Mouse (Mus musculus): Measurements from ENCODE around the gene Mxi1.

Gene Mxi1

DNA sequence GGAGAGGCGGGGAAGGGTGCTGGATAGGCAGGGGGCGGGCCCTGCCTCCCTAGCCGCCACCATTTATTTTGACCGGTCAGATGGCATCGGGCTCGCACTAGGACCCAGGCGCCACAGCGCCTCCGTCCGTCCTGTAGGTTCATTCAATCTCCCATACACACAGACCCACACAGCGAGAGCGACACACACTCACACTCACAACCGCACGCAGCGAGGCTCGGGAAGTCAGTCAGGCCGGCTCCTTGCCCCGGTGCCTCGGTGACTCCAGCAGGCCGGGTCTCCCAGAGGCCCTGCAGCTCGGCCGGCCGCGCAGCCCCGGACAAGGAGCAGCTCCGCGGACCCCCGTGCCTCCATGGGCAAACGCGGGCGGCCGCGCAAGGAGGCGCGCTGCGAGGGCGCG lies at the start of gene Mxi1:
Mxi1 (plus strand) TSS at position 171 of the 400 bp plus-strand sequence.
- DNase-seq = no peak

DNA sequence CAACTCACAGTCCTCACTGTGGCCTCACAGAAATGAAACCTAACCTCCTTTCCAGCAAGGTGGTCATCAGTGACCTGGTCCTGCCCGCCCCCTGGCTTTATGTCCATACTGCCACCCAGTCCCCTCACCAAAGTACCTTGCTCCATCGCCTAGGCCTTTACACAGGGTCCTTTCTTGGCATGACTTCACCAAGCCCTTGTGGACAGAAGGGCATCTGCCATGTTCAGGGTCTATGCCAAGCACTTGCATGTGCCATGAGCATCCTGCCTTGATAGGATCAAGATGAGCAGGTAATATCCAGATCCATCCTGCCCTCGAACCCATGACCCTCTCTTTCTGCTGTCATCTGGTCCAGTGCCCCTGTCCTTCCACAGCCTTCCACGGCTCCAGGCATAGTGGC lies 49.5 kb upstream of the Mxi1 start:
- DNase-seq = no peak

DNA sequence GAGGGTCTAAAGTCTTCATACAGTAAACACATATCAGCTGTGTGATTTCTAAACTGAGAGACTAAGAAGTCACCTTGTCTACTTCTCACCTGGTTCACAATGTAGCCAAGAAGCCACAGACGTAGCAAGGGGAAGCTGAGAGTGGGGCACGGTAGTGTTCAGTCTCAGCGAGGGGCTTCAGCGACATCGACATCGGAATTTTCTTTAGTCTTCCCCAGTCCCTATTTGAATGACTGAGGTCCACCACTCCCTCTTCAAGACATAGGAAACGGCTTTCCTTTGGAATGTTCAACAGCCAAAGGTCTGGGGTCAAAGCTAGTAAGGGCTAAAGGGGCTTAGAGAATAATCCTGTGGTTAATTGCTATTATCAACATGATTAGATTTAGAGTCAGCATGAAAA lies 48.3 kb upstream of the Mxi1 start:
- DNase-seq = no peak

DNA sequence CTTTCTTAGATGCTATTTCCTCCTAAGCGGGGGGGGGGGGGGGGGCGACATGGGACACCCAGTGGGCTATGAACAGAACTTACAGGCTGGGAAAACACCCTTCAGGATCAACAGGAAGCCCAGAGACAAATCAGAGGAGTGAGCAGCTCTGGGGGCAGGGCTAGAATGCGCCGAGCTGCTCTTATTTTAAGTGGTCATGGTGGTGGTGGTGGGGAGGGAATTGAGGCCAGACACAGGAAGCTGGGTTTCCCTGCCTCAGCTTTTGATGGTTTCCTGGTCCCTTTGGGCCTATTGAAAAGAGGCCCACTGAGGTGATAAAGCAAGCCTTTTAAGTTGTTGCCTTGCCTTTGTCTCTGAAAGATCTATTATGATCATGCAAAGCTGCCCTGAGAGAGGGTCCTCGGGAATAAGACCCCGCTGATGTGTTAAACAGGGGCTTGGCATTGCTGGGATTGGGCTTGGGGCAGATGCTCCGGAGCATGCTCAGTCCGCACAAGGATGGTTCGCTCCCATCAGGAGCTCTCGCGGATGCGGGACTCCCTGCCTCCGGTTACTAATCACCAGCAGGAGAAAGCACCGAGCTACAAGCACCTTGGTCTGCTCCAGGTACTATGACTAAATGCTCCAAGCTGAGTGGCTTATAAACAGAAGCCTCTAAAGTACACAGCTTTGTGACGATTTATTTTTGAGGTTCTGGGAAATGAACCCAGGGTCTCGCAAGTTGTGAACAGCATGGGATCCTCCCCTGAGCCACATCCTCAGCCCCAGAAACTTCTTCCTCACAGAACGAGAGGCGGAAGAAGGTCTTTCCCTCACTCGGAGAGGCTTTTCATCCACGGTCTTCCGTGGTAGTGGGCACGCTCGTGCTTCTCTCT lies 46.2 kb upstream of the Mxi1 start:
- DNase-seq = peak; percentile 14

DNA sequence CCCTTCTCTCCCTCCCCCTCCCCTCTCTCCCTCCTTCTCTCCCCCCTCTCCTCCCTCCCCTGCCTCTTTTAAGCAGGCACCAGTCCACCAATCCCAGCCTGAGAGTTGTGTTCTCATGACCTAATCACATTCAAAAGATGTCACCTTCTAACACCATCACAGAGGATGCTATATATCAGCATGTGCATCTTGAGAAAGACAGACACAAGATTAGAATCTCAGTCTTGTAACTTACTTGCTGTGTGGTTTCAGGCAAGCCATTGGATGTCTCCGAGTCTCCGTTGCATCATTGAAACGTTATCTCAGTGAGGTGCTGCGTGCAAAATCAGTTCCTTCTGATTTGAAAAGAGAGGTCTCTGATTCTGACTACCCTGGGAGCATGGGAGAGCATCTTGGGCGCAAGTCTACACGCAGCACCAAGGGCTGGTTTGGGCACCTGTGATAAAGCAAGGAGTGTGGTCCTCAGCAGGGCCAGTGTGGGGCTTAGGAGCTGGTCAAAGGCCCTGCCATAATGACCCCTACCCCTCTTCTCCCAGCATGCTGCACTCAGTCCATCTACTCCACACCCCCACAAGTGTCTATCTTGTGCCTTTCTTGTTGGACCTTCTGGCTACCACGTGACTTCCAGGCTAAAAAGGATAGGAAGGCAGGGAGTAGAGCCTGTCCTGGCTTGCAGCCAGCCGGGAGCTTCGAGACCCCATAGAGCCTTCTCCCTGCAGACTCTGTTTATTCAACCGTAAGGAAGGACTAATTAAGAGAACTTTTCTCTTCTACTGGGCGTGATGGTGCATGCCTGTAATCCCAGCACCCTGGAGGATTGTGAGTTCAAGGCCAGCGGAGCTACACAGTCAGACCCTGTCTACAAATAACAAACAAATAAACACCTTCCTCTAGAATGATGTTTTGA lies 45.2 kb upstream of the Mxi1 start:
- no peak for DNase-seq

DNA sequence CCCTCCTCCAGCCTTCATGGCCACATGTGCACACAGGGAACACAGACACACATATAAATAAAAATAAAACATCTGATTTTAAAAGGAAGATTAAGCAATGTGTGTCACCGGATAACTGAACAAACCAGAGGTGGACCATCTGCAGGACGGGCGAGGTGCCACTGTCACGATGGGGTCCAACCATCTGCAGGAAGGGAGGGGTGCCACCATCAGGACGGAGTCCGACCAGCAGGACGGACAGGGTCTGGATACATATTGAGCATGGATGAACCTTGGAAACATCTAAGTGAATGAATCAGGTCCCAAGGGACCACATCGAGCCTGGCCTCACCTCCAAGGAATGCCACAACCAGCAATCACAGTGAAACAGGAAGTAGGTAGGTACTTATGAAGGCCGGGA lies 43.0 kb upstream of the Mxi1 start:
- DNase-seq = no peak

DNA sequence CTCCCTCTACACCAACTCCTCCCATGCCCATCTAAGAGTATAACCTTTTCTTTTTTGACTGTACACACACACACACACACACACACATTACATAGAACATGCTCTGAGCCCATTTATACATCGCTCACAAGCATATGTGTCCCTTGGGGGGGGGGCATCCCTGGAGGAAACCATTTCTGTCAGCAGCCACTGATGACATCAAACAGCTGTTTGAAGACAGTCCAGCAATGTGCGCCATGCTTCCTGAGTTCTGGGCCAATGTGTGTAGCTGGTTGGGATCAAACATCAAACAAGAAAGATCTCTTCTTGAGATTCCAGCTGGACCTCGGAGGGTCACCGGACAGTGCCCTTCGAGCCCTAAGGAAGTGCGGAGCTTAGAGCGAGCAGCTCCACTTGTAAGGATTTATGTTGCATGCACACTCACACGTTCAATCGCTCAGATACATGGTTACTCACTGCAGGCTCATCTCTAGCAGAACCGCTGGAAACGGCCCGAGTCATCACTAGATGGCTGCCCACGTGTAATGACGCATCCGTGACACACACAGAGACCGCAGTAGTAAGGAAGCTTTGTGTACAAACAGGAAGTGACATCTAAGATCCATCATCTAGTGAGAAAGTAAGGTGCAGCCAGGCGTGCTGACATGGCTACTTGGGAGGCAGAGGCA lies 37.1 kb upstream of the Mxi1 start:
- no peak for DNase-seq

DNA sequence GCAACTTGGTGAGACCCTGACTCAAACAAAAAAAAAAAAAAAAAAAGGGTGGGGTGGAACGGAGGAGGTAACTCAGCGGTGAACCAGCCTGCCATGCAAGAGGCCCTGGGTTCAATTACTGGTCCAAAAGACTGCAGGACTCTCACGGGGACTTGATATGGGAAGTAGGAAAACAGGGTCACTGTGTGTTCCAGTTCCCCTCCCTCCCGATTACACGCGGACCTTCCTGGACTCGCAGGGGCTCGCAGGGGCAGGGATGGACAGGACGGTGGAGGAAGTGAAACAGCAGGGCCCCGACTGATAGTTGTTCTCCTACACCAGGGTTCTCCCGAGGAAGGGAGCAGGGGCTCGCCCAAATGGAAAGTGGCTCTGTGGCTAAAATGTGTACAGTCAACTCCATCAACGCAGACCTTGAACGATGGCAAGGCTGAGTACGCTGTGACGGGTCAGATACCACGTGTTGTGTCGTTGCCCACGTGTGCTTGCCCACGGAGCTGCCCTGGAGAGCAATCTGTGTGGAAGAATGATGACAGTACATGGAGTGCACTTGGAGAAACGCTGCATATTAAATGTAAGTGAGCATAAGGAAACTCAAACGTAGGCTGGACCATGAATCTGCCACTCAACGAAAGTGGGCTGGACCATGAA lies 36.4 kb upstream of the Mxi1 start:
- DNase-seq = no peak

DNA sequence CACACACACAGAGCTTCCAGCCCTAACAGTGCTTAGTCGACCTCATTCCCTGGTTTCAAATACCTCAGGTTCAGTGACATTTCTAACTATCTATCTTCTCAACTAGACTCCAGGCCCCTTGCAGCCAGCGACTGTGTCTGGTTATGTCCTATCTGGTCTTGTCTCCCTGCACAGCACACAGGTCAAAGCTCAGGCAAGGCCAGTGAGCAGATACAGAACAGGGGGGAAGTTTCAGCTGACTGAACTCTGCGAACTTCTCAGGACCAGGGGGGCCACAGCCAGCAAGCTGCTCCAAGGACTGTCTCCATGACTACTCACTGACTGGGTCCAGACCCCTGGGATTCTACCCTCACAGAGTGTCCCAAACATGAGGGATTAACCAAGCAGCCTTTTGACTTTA lies 35.1 kb upstream of the Mxi1 start:
- DNase-seq = no peak

DNA sequence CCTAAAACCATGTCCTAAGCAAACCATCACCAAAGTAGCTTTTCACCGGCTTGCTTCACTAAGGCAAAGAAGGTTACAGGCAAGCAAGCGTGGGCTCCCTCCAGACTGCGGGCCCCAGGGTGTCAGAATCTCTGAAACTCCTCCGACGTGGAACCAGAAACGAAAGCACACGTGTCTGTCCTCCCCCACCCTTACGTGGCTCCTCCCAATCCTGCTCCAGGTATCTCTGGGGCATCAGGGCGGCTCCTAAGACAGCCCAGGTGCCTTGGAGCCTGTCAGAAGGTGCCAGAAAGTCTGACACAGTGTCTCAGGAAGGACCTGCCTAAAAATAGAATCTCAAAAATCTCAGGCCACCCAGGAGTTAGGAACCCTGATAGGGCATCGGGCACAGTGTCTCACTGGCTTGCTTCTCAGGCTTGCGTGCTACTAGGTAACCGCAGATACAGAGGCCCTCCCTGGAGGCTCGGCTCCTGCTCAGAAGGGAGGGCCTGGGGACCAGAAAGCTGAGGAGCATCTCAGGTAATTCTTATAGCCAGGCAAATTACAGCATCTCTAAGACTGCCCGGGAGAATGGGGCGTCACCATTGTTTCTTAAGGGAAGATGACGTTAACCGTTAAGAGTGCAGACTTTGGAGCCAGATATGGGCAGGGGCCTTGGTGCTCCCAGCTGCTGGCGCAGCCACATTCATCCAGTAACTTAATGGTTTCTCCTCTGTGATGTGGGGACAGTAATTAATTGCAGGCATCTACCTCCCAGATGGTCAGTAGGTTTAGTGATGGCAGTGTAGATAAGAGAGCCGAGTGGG lies 33.2 kb upstream of the Mxi1 start:
- DNase-seq = no peak

DNA sequence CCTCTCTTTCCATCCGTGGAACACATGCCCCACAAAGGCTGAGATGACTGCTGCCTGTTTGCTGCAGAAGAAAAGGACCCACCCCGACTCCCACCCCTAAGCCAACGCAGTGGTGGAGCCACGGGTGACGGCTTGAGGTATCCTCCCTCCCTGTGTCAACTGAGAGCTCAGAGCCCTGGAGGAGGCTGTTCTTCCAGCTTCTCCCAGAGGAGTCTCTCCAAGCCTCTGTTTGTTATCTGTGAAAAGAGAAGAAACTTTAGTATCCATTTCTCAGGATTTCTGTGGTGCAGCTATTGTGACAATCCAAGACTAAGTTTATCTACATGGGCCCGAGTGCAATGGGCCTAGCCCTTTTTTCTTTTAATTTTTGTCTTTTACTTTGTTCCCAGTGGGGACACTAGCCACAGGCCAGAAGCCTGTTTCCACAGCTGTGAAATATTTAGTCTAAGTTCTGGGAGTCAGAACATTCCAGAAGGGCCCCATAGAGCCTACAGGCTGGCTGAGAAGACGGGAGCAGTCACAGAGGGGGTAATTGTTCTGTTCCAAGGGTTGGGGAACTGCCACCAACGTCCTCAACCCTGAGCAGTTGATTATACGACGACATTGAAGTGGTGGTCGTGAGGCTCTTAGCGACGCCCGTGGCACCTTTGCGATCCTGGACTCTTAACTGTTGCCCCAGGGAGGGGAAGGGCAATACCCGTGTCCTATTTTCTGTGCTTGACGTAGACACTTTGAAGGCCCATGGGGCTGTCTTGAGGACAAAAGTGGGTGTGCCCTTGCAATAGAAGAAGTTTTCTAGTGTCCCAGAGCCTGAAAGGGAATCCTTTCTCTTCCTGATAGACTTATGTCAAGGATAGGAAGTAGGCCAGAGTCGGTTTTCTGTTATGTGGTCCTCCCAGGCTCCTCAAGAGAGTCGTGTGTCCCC lies 31.6 kb upstream of the Mxi1 start:
- DNase-seq = no peak

DNA sequence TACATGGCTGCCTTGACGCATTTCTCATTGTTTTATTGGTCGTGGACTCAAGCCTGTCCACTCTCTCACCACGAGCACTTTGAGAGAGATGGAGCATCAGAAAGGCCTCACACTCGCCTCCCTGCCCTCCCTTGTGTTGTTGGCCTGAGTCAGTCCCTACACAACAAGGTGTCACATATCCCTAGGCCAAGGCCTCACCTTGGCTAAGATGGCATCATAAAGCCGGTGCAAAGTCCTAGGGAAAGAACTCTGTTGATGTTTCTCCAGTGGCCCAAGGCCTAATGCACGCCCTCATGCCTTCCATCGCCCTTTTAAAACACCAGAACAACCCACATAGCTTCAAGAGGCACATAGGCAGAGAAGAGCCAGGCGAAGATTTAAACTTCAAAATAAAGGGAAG lies 30.1 kb upstream of the Mxi1 start:
- no peak for DNase-seq

DNA sequence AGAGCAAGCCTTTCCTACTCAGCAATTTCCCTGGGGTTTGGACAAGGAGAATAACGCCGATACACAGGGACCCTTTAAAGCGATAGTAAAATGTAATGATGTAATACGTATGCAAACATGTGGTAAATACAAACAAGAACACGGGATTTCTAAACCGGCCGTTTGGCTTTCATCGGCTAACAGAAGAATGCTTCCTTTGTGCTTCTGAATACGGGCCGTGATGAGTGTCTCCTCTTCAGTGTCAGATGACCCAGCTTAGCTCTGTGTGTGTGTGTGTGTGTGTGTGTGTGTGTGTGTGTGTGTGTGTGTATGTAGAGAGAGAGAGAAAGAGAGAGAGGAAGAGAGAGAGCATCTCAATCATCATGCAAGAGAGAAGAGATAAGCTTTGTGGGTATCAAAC lies 27.7 kb upstream of the Mxi1 start:
- DNase-seq = no peak

DNA sequence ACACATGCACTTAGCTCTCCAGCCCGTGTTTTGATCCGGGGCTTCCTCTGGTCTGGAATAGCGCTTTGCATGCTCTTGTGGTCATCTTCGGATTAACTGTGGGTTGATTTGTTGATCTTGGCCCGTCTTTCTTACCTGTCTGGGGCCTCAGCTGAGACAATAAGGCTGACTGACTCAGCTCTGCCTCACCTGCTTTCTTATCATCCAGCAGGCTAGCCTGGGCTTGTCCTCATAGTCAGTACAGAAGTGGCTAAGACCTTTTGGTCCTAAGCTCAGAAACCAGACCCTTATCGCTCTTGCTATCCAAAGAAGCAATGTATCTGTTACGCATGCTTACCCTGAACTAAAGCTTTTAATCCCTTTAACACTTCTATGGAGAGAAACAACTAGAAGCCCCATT lies 26.6 kb upstream of the Mxi1 start:
- no peak for DNase-seq

DNA sequence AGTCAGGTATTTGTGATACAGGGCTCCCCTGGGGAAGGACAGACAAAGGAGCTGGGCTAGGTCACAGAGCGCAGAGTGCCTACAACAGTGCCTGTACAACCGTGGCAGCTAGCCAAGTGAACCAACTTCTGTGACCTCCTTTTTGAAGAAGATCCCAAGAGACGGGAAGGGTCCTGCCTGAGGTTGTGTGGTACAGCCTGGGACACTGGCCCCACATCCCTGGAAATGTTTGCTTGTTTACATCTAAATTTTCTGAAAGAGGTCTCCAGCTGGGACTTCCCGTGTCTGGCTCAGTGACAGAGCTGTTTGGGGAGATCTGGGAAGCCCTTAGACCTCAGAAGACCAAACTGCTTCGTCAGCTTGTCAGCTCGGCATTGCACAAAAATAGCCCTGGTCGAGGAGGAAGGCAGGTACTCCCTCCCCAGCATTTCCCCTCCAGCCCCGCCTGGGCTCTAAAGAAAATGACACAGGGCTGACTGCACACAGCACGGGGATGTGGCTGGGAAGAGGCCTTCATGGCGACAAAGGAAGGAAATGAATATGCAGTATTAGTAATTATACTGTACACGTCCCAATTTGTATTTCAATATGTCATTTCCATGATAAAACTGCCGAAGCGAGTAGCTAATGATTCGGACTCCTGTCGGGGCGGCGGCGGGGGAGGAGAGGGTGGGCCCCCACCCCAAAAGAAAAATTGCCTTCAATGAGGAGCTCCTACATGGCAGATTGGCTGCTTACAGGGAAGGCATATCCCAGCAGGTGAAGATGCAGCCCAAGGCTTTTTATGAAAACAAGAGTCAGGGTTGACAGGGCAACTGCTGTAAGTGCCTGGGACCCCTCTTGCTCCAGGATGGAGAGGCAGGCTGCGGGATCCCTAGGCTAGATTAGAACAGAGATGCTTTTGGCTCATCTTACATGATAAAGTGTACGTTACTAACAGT lies 25.8 kb upstream of the Mxi1 start:
- DNase-seq = no peak

DNA sequence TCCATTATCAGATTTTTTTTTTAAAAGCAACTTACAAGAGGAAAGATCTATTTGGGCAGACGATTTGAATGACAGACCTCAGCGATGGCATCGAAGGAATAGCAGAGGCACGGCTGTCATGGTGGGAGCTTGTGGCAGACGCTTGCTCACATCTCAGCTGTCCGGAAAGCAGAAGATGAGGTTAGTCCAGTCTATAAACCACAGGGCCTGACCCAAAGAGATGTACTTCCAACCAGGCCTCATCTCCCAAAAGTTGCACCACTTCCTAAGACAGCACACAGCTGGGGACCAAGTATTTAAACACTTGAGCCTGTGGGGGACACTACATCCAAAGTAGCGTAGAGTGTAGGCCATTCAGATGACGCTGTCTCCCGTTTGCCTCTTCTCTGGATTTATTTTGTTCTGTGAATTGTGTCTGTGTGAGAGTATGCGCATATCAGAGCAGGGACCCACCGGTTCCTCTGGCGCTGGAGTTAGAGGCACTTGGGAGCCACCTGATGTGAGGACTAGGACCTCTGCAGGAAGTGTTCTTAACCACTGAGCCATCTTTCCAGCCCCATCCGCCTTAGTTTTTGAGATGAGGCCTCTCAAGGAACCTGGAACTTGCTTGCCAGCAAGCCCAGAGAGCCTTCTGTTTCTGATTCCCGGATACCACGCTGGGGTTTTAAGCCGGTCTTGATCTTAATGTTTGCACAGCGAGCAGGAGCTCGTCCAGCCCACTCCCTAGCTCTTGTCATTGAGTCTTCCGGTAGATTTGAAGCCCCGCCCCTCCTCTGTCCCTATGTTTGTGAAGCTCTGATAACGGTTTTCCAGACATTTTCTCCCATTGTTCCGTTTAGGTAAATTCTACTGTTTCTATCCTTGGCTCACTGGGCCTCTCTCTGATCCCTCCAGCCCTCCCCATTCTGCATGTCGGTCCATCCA lies 13.7 kb upstream of the Mxi1 start:
- no peak for DNase-seq

DNA sequence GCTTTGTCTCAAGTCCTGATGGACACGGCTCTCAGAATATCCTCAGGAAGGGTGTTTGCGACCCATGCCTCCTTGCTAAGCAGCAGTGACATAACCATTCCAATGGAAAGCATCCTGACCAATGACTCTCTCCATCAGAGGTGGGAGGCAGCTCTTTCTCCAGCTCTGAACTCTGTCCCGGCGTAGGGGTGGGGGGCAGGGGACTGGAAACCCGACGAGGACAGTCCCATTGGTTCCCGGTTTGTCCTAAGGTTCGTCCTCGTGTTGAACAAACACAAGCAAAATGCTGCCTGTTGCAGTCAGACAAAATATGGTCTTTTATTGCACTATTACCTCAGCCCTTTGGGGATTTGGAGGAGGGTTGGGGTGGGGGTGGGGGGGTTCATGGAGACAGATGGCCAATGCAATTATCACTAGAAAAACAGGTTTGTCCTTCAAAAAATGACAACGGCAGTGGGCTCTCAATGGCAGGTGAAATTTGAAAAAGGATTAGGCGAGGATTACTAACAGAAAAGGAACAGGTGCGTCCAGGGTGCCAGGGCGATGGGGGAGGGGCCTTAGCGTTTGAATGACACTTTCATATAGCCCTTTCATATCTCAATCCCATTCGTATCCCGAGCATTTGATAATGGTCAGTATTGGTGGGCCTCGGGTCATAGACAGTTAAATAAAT lies 11.0 kb upstream of the Mxi1 start:
- DNase-seq = peak; percentile 18

DNA sequence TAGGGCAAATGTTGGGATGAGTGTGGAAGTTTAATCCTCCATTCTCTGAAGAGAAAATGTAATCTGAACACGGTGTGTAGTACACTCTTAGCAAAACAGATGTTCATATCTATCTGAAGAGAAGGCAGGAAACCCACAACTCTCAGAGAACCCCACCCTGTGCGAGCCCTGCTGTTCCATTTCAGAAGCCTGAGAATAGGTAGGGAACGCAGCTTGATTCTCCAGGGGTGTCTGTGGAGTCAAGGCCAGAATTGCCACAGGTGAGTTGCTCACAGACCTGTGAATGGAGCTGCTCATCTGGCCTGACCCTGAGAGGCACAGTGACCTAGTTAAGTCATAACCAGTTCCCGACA lies 10.5 kb upstream of the Mxi1 start:
- DNase-seq = peak; percentile 26
